Mouse (Mus musculus): ENCODE data around the gene Cep83.
"Not testable (repeated sequence)": the region's sequence is repeated elsewhere in the genome, so short reads cannot be mapped to it uniquely, and the experiment has no call there.

Cep83 gene

GRCm38 (mm10) chr10:94688420-94689175 is at the start of gene Cep83:
Gene Cep83 (plus strand): TSS chr10:94688654.
- DNase-seq (ENCODE audit: extremely low read depth, low read depth, low spot score): no peak

- no peak for DNase-seq (ENCODE audit: extremely low read depth, low read depth, low spot score)
Observed at GRCm38 (mm10) chr10:94639281-94639680, 49.2 kb upstream of the Cep83 start.

GRCm38 (mm10) chr10:94640067-94640466 is 48.4 kb upstream of the Cep83 start:
- DNase-seq (ENCODE audit: extremely low read depth, low read depth, low spot score): no peak

- no peak for DNase-seq (ENCODE audit: extremely low read depth, low read depth, low spot score)
Observed at GRCm38 (mm10) chr10:94664036-94664435, 24.4 kb upstream of the Cep83 start.

- no peak for DNase-seq (ENCODE audit: extremely low read depth, low read depth, low spot score)
Observed at GRCm38 (mm10) chr10:94664455-94664854, 24.0 kb upstream of the Cep83 start.

- no peak for DNase-seq (ENCODE audit: extremely low read depth, low read depth, low spot score)
Observed at GRCm38 (mm10) chr10:94668147-94668546, 20.3 kb upstream of the Cep83 start.

- no peak for DNase-seq (ENCODE audit: extremely low read depth, low read depth, low spot score)
Observed at GRCm38 (mm10) chr10:94687801-94688419, 544 bp upstream of the Cep83 start.

GRCm38 (mm10) chr10:94689176-94689510 is 689 bp downstream of the Cep83 start:
- no peak for DNase-seq (ENCODE audit: extremely low read depth, low read depth, low spot score)

- DNase-seq (ENCODE audit: extremely low read depth, low read depth, low spot score): no peak
Observed at GRCm38 (mm10) chr10:94690376-94690775, 1.9 kb downstream of the Cep83 start.

- no peak for DNase-seq (ENCODE audit: extremely low read depth, low read depth, low spot score)
Observed at GRCm38 (mm10) chr10:94692163-94692562, 3.7 kb downstream of the Cep83 start.

- no peak for DNase-seq (ENCODE audit: extremely low read depth, low read depth, low spot score)
Observed at GRCm38 (mm10) chr10:94705643-94706258, 17.3 kb downstream of the Cep83 start.

- DNase-seq (ENCODE audit: extremely low read depth, low read depth, low spot score): no peak
Observed at GRCm38 (mm10) chr10:94706695-94707094, 18.2 kb downstream of the Cep83 start.

- no peak for DNase-seq (ENCODE audit: extremely low read depth, low read depth, low spot score)
Observed at GRCm38 (mm10) chr10:94709622-94710319, 21.3 kb downstream of the Cep83 start.

GRCm38 (mm10) chr10:94710320-94710695 is 21.9 kb downstream of the Cep83 start:
- no peak for DNase-seq (ENCODE audit: extremely low read depth, low read depth, low spot score)

- DNase-seq (ENCODE audit: extremely low read depth, low read depth, low spot score): no peak
Observed at GRCm38 (mm10) chr10:94720300-94720699, 31.8 kb downstream of the Cep83 start.

GRCm38 (mm10) chr10:94728053-94728452 is 39.6 kb downstream of the Cep83 start:
- DNase-seq (ENCODE audit: extremely low read depth, low read depth, low spot score): not testable (repeated sequence)

GRCm38 (mm10) chr10:94730445-94730844 is 42.0 kb downstream of the Cep83 start:
- DNase-seq (ENCODE audit: extremely low read depth, low read depth, low spot score): no peak

- no peak for DNase-seq (ENCODE audit: extremely low read depth, low read depth, low spot score)
Observed at GRCm38 (mm10) chr10:94734829-94735228, 46.4 kb downstream of the Cep83 start.

GRCm38 (mm10) chr10:94740221-94740620 is 51.8 kb downstream of the Cep83 start:
- DNase-seq (ENCODE audit: extremely low read depth, low read depth, low spot score): no peak

- DNase-seq (ENCODE audit: extremely low read depth, low read depth, low spot score): no peak
Observed at GRCm38 (mm10) chr10:94741459-94741858, 53.0 kb downstream of the Cep83 start.

- DNase-seq (ENCODE audit: extremely low read depth, low read depth, low spot score): no peak
Observed at GRCm38 (mm10) chr10:94747011-94747410, 58.6 kb downstream of the Cep83 start.

- DNase-seq (ENCODE audit: extremely low read depth, low read depth, low spot score): no peak
Observed at GRCm38 (mm10) chr10:94771496-94771895, 83.0 kb downstream of the Cep83 start.
